Mouse (Mus musculus): Measurements from ENCODE around the gene Stn1. TPM values are rescaled to one million over a fixed set of nuclear protein-coding genes. Genes with fewer than 3 reads are reported as not detected.
A peak's percentile ranks its signal among the peaks of the same experiment; 100 is the strongest.

The Stn1 gene
- total RNA-seq, 4 experiments from 2014 or later, result 19.3 to 22.2 (median 20.0) TPM

DNA sequence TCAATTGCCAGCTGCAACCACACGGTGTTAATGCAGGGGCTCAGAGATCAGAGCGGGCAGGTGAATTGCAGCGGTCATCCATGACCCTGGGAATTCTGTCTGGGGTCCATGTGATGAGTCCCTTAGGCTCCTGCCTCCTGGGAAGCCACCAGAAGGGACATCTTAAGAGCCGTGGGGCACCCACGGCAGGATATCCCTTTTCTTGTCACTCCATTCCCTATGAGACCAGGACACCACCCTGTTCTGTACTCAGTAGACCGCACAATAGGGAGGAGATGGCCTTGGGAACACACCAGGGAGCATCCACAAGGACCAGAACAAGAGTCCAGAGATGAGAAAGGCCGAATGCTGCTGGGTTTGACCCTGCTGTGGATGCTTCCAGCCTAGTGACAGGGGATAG, 84.0 kb downstream of the Stn1 start:
- no peak for DNase-seq (ENCODE audit: low spot score)

DNA sequence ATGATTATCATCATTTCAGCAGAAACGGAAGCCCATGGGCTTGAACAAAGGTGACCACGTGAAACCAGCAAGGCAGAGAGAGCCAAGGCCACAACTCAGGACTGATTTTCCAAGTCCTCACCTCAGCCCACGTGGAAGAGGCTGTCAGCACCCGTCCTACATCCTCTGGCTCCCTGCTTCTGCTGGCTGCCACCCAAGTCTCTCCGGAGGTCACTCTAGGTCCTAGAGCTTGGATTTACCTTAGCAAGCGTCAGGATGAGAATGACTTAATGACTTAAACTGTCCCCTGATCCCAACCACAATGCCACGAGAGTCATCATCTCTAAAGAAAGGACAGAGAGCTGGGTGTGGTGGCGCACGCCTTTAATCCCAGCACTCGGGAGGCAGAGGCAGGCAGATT, 84.6 kb downstream of the Stn1 start:
- DNase-seq (ENCODE audit: low spot score), result peak; percentile 85

DNA sequence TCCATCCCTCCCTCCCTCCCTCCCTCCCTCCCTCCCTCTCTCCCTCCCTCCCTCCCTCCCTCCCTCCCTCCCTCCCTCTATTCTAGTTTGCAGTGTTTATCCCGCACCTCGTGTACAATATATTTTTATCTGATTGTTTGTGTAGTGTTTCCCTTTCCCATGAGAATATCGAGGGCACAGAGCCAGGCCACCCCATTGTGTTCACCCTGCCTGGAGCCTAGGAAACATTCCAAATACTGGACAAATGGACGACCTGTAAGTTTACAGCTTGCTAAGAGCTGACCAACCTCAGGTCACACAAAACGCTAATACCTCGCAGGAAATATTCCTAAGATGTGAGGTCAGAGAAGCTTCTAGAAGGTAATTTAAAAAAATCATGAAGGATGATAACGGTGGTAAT, 85.1 kb downstream of the Stn1 start:
- peak; percentile 75 for DNase-seq (ENCODE audit: low spot score)

DNA sequence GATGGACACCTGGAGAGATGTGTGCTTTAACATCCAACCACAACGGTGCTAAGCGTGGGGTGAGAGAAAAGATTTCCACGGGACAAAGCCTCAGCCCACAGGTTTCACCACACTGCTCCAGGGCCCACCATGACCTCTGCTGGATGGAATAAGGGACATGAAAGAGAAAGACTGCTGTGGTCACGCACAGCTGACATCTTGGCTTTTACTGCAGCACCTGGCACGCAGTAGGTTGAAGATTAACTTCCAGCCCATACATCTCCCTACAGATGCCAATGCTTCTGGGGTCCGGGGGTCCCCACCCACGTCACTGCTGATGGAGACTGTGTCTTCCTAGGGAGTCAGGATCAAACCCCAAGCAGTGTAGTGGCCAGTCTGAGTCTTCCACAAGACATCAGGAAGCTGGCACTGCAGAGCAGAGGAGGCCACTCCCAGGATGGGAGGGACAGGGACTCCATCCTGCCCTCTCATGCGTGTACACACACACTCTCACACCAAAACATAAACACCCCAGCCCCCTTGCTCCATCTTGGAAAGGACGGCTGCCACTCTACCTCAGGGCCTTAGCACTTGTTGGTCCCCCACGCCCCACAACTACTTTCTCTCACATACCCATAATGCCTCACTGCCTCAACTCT, 85.7 kb downstream of the Stn1 start:
- no peak for DNase-seq (ENCODE audit: low spot score)

Other genes starting within 250 kb of the Stn1 start
- 10 to 100 TPM; 40.6 to 54.7 (median 46.2) TPM for gene Sh3pxd2a, start 73.1 kb downstream of the Stn1 start, total RNA-seq (2022)
- 10 to 100 TPM; 77.7 to 95.0 (median 87.7) TPM for gene Slk, start 42.2 kb upstream of the Stn1 start, total RNA-seq (2022)
- gene Col17a1, start 154.6 kb upstream of the Stn1 start, total RNA-seq (2022), result not detected
- 10 to 100 TPM; 66.5 to 80.7 (median 72.1) TPM for gene Sfr1, start 194.2 kb upstream of the Stn1 start, total RNA-seq (2022)

Measured in heart, adult 8-10 months (tissue).